Mouse (Mus musculus) kidney, adult 2 months (tissue): ENCODE data around the gene 5730522E02Rik.

Experiments used
- CTCF ChIP-seq: fragments of 200-500 bp; conservative IDR thresholded peaks from 2 replicates; pipeline ENCODE4 v1.5.1; 2011; ENCODE audit warnings: low read depth, mild to moderate bottlenecking, control low read depth, low read length, moderate library complexity, mixed read lengths; ENCODE audit not compliant: insufficient read depth, insufficient read length
- POLR2A ChIP-seq: fragments of 200-500 bp; IDR thresholded peaks from one replicate; pipeline ENCODE4 v1.6.1; 2011; ENCODE audit warnings: low read depth, low read length, control low read depth

DNA sequence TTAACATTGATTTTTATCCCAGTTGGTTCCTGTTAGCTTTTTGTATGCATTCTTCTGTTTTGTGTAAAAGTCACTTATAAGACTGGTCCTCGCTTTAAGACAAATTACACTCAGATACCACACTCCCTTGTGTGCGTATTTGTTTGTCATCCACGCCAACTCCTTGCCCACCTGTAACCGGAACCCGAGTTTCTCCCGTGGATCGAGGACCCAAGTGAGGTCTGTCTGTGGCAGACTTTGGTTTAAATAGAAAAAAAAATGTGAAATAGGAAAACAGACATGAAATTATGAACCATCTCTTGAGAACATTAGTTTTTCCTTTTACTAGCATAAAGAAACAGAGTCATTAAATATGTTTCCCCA, 43.0 kb downstream of the 5730522E02Rik start:
- TF ChIP-seq POLR2A = no peak
- TF ChIP-seq CTCF = no peak
